Mouse (Mus musculus) CH12.LX (cell line): ENCODE results near the gene Rhcg. TPM values are rescaled to one million over a fixed set of nuclear protein-coding genes. Genes with fewer than 3 reads are reported as not detected.

ENCODE experiments used
- DNase-seq: peaks from one replicate; pipeline ENCODE4 v3.0.0-alpha.2; 2013; ENCODE audit errors: extremely low read depth
- H3K27ac ChIP-seq: 2 replicates; pipeline ENCODE4 v1.5.1; 2012; ENCODE audit warnings: low read depth, mild to moderate bottlenecking, control low read depth, moderate library complexity; ENCODE audit not compliant: insufficient read depth
- H3K27me3 ChIP-seq: replicated peaks from 2 replicates; pipeline ENCODE3; 2012; ENCODE audit warnings: inconsistent platforms
- H3K36me3 ChIP-seq, 2 experiments: replicated peaks in 1 of 2; 2 replicates each; pipeline versions ENCODE3 to v1.6.1; 2012; ENCODE audit warnings: inconsistent platforms in 1 of 2, low read length in 1 of 2, mild to moderate bottlenecking in 1 of 2, mixed read lengths in 1 of 2, moderate library complexity in 1 of 2; ENCODE audit not compliant: control insufficient read depth in 1 of 2, insufficient read depth in 1 of 2
- H3K4me1 ChIP-seq, 2 experiments: 2 replicates each; pipeline ENCODE4 v1.6.1; 2012; ENCODE audit warnings: inconsistent platforms in 1 of 2, moderate library complexity in 1 of 2; ENCODE audit not compliant: insufficient read depth in 2 of 2, control insufficient read depth in 1 of 2
- H3K4me2 ChIP-seq: 2 replicates; pipeline ENCODE4 v1.6.1; 2012; ENCODE audit warnings: low read depth, mild to moderate bottlenecking, control low read depth; ENCODE audit not compliant: poor library complexity, insufficient read depth, severe bottlenecking
- H3K4me3 ChIP-seq, 3 experiments: fragments of 150-350 bp in 1 of 3; sonication (generic) in 1 of 3; replicated peaks in 1 of 3; 2 replicates each; pipeline versions ENCODE3 to v1.5.1; 2011 to 2012; ENCODE audit warnings: low read depth in 2 of 3, low read length in 2 of 3, mild to moderate bottlenecking in 2 of 3, moderate library complexity in 2 of 3, control low read depth in 1 of 3, improper control_type of control experiment in 1 of 3, inconsistent platforms in 1 of 3, mixed read lengths in 1 of 3; ENCODE audit not compliant: poor library complexity in 1 of 3
- H3K79me2 ChIP-seq: replicated peaks from 2 replicates; pipeline ENCODE4 v1.6.1; 2012; ENCODE audit warnings: mild to moderate bottlenecking, moderate library complexity; ENCODE audit not compliant: control insufficient read depth, poor library complexity, insufficient read depth, severe bottlenecking; ENCODE audit errors: extremely low read depth
- H3K9ac ChIP-seq: 2 replicates; pipeline ENCODE4 v1.6.1; 2012; ENCODE audit warnings: low read depth, mild to moderate bottlenecking, control low read depth, moderate library complexity; ENCODE audit not compliant: insufficient read depth
- H3K9me3 ChIP-seq: replicated peaks from 2 replicates; pipeline ENCODE3; 2012; ENCODE audit warnings: low read length, inconsistent platforms, mixed read lengths
- BHLHE40 ChIP-seq: IDR thresholded peaks from 2 replicates; pipeline ENCODE4 v1.6.1; 2011; ENCODE audit warnings: mild to moderate bottlenecking, low read depth, low read length, improper control_type of control experiment
- CHD1 ChIP-seq: IDR thresholded peaks from 2 replicates; pipeline ENCODE4 v1.6.1; 2012; ENCODE audit warnings: low read depth, low read length, improper control_type of control experiment, inconsistent platforms
- CHD2 ChIP-seq: IDR thresholded peaks from 2 replicates; pipeline ENCODE4 v1.6.1; 2011; ENCODE audit warnings: low read length, improper control_type of control experiment
- CTCF ChIP-seq, 2 experiments: IDR thresholded peaks in 1 of 2; conservative IDR thresholded peaks in 1 of 2; 2 replicates each; pipeline ENCODE4 v1.5.1; 2011 to 2012; ENCODE audit warnings: low read depth in 2 of 2, low read length in 2 of 2, improper control_type of control experiment in 1 of 2, inconsistent platforms in 1 of 2, mild to moderate bottlenecking in 1 of 2, moderate library complexity in 1 of 2
- E2F4 ChIP-seq: IDR thresholded peaks from 2 replicates; pipeline ENCODE4 v1.6.1; 2011; ENCODE audit warnings: low read depth, low read length, improper control_type of control experiment; ENCODE audit not compliant: insufficient replicate concordance
- ELF1 ChIP-seq: IDR thresholded peaks from 2 replicates; pipeline ENCODE4 v1.6.1; 2014; ENCODE audit warnings: low read depth, mild to moderate bottlenecking, inconsistent platforms, low read length, improper control_type of control experiment
- EP300 ChIP-seq: IDR thresholded peaks from 2 replicates; pipeline ENCODE4 v1.6.1; 2011; ENCODE audit warnings: low read length, improper control_type of control experiment
- ETS1 ChIP-seq: conservative IDR thresholded peaks from 2 replicates; pipeline ENCODE4 v1.6.1; 2012; ENCODE audit warnings: low read depth, mild to moderate bottlenecking, inconsistent platforms, low read length, improper control_type of control experiment, moderate library complexity
- GABPA ChIP-seq: IDR thresholded peaks from 2 replicates; pipeline ENCODE4 v1.6.1; 2012; ENCODE audit warnings: low read depth, low read length, improper control_type of control experiment, inconsistent platforms; ENCODE audit not compliant: insufficient replicate concordance
- HCFC1 ChIP-seq: IDR thresholded peaks from 2 replicates; pipeline ENCODE4 v1.6.1; 2012; ENCODE audit warnings: low read depth, mild to moderate bottlenecking, inconsistent platforms, low read length, improper control_type of control experiment
- IRF4 ChIP-seq: IDR thresholded peaks from 2 replicates; pipeline ENCODE4 v1.6.1; 2014; ENCODE audit warnings: low read depth, mild to moderate bottlenecking, inconsistent platforms, low read length, improper control_type of control experiment
- JUN ChIP-seq: IDR thresholded peaks from 2 replicates; pipeline ENCODE4 v1.6.1; 2011; ENCODE audit warnings: low read depth, mild to moderate bottlenecking, low read length, improper control_type of control experiment, moderate library complexity; ENCODE audit not compliant: insufficient read depth
- JUND ChIP-seq: conservative IDR thresholded peaks from 2 replicates; pipeline ENCODE4 v1.6.1; 2011; ENCODE audit warnings: low read depth, low read length, improper control_type of control experiment
- KAT2A ChIP-seq: IDR thresholded peaks from 2 replicates; pipeline ENCODE4 v1.6.1; 2012; ENCODE audit warnings: low read length, improper control_type of control experiment, inconsistent platforms; ENCODE audit not compliant: insufficient replicate concordance
- MAFK ChIP-seq: IDR thresholded peaks from 2 replicates; pipeline ENCODE4 v1.6.1; 2011; ENCODE audit warnings: low read length, improper control_type of control experiment; ENCODE audit not compliant: insufficient replicate concordance
- MAX ChIP-seq: IDR thresholded peaks from 2 replicates; pipeline ENCODE4 v1.6.1; 2011; ENCODE audit warnings: low read length, improper control_type of control experiment
- MAZ ChIP-seq: IDR thresholded peaks from 2 replicates; pipeline ENCODE4 v1.6.1; 2012; ENCODE audit warnings: low read depth, mild to moderate bottlenecking, inconsistent platforms, low read length, improper control_type of control experiment, moderate library complexity
- MEF2A ChIP-seq: IDR thresholded peaks from 2 replicates; pipeline ENCODE4 v1.6.1; 2014; ENCODE audit warnings: low read depth, mild to moderate bottlenecking, inconsistent platforms, low read length, improper control_type of control experiment, borderline replicate concordance
- MXI1 ChIP-seq: IDR thresholded peaks from 2 replicates; pipeline ENCODE4 v1.6.1; 2011; ENCODE audit warnings: mild to moderate bottlenecking, low read depth, low read length, improper control_type of control experiment
- MYC ChIP-seq: IDR thresholded peaks from 2 replicates; pipeline ENCODE4 v1.6.1; 2011; ENCODE audit warnings: low read depth, mild to moderate bottlenecking, improper control_type of control experiment, low read length
- NELFE ChIP-seq: IDR thresholded peaks from 2 replicates; pipeline ENCODE4 v1.6.1; 2011; ENCODE audit warnings: low read depth, low read length, improper control_type of control experiment
- NRF1 ChIP-seq: IDR thresholded peaks from 2 replicates; pipeline ENCODE4 v1.6.1; 2014; ENCODE audit warnings: low read depth, mild to moderate bottlenecking, inconsistent platforms, low read length, improper control_type of control experiment, moderate library complexity
- PAX5 ChIP-seq: IDR thresholded peaks from 2 replicates; pipeline ENCODE4 v1.6.1; 2012; ENCODE audit warnings: low read length, inconsistent platforms, mixed read lengths
- POLR2A ChIP-seq: IDR thresholded peaks from 2 replicates; pipeline ENCODE4 v1.6.1; 2011; ENCODE audit warnings: low read depth, mild to moderate bottlenecking, improper control_type of control experiment, low read length
- POLR2AphosphoS2 ChIP-seq: IDR thresholded peaks from 2 replicates; pipeline ENCODE4 v1.6.1; 2011; ENCODE audit warnings: low read depth, low read length, improper control_type of control experiment
- RAD21 ChIP-seq: IDR thresholded peaks from 2 replicates; pipeline ENCODE4 v1.6.1; 2011; ENCODE audit warnings: low read depth, mild to moderate bottlenecking, low read length, improper control_type of control experiment, moderate library complexity
- RCOR1 ChIP-seq: conservative IDR thresholded peaks from 2 replicates; pipeline ENCODE4 v1.6.1; 2012; ENCODE audit warnings: low read depth, mild to moderate bottlenecking, inconsistent platforms, low read length, improper control_type of control experiment
- SIN3A ChIP-seq: IDR thresholded peaks from 2 replicates; pipeline ENCODE4 v1.6.1; 2012; ENCODE audit warnings: low read length, improper control_type of control experiment, inconsistent platforms
- SMC3 ChIP-seq: IDR thresholded peaks from 2 replicates; pipeline ENCODE4 v1.6.1; 2011; ENCODE audit warnings: low read depth, low read length, improper control_type of control experiment
- TBP ChIP-seq: conservative IDR thresholded peaks from 2 replicates; pipeline ENCODE4 v1.6.1; 2011; ENCODE audit warnings: low read depth, low read length, improper control_type of control experiment
- TCF12 ChIP-seq: IDR thresholded peaks from 2 replicates; pipeline ENCODE4 v1.6.1; 2014; ENCODE audit warnings: low read depth, mild to moderate bottlenecking, inconsistent platforms, low read length, improper control_type of control experiment
- UBTF ChIP-seq: IDR thresholded peaks from 2 replicates; pipeline ENCODE4 v1.6.1; 2012; ENCODE audit warnings: low read depth, mild to moderate bottlenecking, inconsistent platforms, low read length, improper control_type of control experiment, moderate library complexity
- USF1 ChIP-seq: IDR thresholded peaks from 2 replicates; pipeline ENCODE4 v1.6.1; 2014; ENCODE audit warnings: low read depth, mild to moderate bottlenecking, inconsistent platforms, low read length, improper control_type of control experiment
- USF2 ChIP-seq: conservative IDR thresholded peaks from 2 replicates; pipeline ENCODE4 v1.6.1; 2011; ENCODE audit warnings: low read depth, low read length, improper control_type of control experiment
- ZC3H11A ChIP-seq: IDR thresholded peaks from 2 replicates; pipeline ENCODE4 v1.6.1; 2012; ENCODE audit warnings: low read depth, mild to moderate bottlenecking, inconsistent platforms, low read length, improper control_type of control experiment
- ZKSCAN1 ChIP-seq: IDR thresholded peaks from 2 replicates; pipeline ENCODE4 v1.6.1; 2012; ENCODE audit warnings: low read depth, inconsistent platforms, low read length, improper control_type of control experiment, borderline replicate concordance
- ZMIZ1 ChIP-seq: IDR thresholded peaks from 2 replicates; pipeline ENCODE4 v1.6.1; 2012; ENCODE audit warnings: low read depth, mild to moderate bottlenecking, inconsistent platforms, low read length, improper control_type of control experiment
- ZNF384 ChIP-seq: IDR thresholded peaks from 2 replicates; pipeline ENCODE4 v1.6.1; 2012; ENCODE audit warnings: low read depth, low read length, improper control_type of control experiment, inconsistent platforms
- dilution Hi-C: fragments of 300-500 bp; cut with MboI; formaldehyde crosslinking; loops from 2 replicates; pipeline ENCODE4 v1.14.3; 2020; ENCODE audit warnings: low sequenced_read_pairs; ENCODE audit not compliant: extremely low pct_unique_long_range_greater_than_20kb, extremely low pct_ligation_motif_present
- in situ Hi-C: fragments of 300-500 bp; cut with MboI; formaldehyde crosslinking; loops from 3 replicates; pipeline ENCODE4 v1.14.3; 2019; ENCODE audit warnings: low sequenced_read_pairs, low pct_ligation_motif_present, low pct_unique_long_range_greater_than_20kb, mixed read lengths
- polyA plus RNA-seq: library from polyadenylated mRNA; unstranded; fragments of >175 nt; gene quantifications from 2 replicates; pipeline ENCODE4 v1.2.1, GENCODE M21; 2012; ENCODE audit warnings: low read depth; ENCODE audit not compliant: insufficient read length
- total RNA-seq, 2 experiments: library from RNA; depleted of rRNA; stranded (reverse); fragments of 300-350 nt in 1 of 2; fragments of >200 nt in 1 of 2; gene quantifications; 2 replicates each; pipeline ENCODE4 v1.2.3; 2012 to 2014

The Rhcg gene
- total and polyA plus RNA-seq, 3 experiments = not detected

DNA sequence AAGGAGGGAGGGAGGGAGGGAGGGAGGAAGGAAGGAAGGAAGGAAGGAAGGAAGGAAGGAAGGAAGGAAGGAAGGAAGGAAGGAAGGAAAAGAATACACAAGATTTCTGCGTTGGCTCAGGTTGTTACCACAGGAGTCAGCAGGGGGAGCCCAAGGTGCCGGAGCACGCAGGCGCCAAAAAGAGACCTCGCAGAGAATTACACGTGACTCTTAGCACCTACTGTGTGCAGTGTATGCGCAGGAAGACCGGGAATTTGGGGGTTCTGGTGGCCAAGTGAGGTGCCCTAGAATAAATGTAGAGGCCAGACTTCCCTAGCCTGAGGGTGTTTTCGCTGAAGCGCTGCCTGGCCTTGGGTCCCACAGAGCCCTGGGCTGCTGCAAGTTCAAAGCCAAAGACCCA is 64.8 kb downstream of the Rhcg start:
- peak in 1 of 2 experiments; percentile 66; a peak in 2 of 4 replicates for TF ChIP-seq CTCF (conservative IDR thresholded peaks at IDR 0.05 in 1 of 2, IDR thresholded peaks at IDR 0.05 in 1 of 2; ENCODE audit: low read depth in 2 of 2, low read length in 2 of 2)
- TF ChIP-seq JUND = no peak
- peak; percentile 45 for TF ChIP-seq SMC3
- TF ChIP-seq JUN = no peak
- TF ChIP-seq POLR2A = no peak
- no peak for TF ChIP-seq CHD2
- TF ChIP-seq MAFK = no peak
- no peak for TF ChIP-seq TCF12
- TF ChIP-seq ELF1 = no peak
- peak; percentile 59 for TF ChIP-seq NRF1
- TF ChIP-seq ZC3H11A = no peak
- TF ChIP-seq MXI1 = no peak
- TF ChIP-seq RCOR1 = no peak
- 0 out of 2 replicates have a peak, but pooled peaks have one; percentile 44 for TF ChIP-seq E2F4
- no peak for TF ChIP-seq EP300
- peak; percentile 94 for TF ChIP-seq ZKSCAN1
- TF ChIP-seq TBP = no peak
- TF ChIP-seq SIN3A = no peak
- TF ChIP-seq MAZ = no peak
- no peak for TF ChIP-seq HCFC1
- TF ChIP-seq CHD1 = no peak
- TF ChIP-seq NELFE = 0 out of 2 replicates have a peak, but pooled peaks have one; percentile 23
- no peak for TF ChIP-seq KAT2A
- TF ChIP-seq RAD21 = peak; percentile 2
- TF ChIP-seq ETS1 = no peak
- TF ChIP-seq MAX = peak; percentile 80
- TF ChIP-seq ZMIZ1 = no peak
- TF ChIP-seq POLR2AphosphoS2 = no peak
- no peak for TF ChIP-seq GABPA
- TF ChIP-seq IRF4 = no peak
- no peak for TF ChIP-seq PAX5
- 0 out of 2 replicates have a peak, but pooled peaks have one; percentile 27 for TF ChIP-seq MYC
- no peak for TF ChIP-seq ZNF384
- TF ChIP-seq USF2 = no peak
- TF ChIP-seq USF1 = peak; percentile 20; the same call in 1 of the 2 replicates
- no peak for TF ChIP-seq UBTF
- TF ChIP-seq BHLHE40 = peak; percentile 78
- no peak for TF ChIP-seq MEF2A
- no peaks in the 10 kb centered on the region for H3K4me1 ChIP-seq
- no peak overlapping the region for H3K9ac ChIP-seq
- H3K4me3 ChIP-seq = no peak overlapping the region
- DNase-seq = peak; percentile 3
- peaks cover 85% of the 10 kb centered on the region for H3K27me3 ChIP-seq
- H3K36me3 ChIP-seq = no peaks in the 10 kb centered on the region
- in situ Hi-C loops = no loop called here
- dilution Hi-C loops = no loop called here
- no peak overlapping the region for H3K4me2 ChIP-seq
- no peaks in the 10 kb centered on the region for H3K9me3 ChIP-seq
- no peaks in the 10 kb centered on the region for H3K79me2 ChIP-seq
- H3K27ac ChIP-seq = no peak overlapping the region
